Mouse (Mus musculus) hematopoietic multipotent progenitor cell, adult 10-12 weeks (in vitro differentiated cells): ENCODE measurements around the gene Senp5. TPM values are rescaled to one million over a fixed set of nuclear protein-coding genes. Genes with fewer than 3 reads are reported as not detected.

Experiments
- polyA plus RNA-seq: library from polyadenylated mRNA; stranded (reverse); fragments of >175 nt; gene quantifications from 2 replicates; pipeline ENCODE4 v1.2.3, GENCODE M21; 2012; ENCODE audit warnings: low replicate concordance

Senp5 gene
- polyA plus RNA-seq = 3.4 and 3.7 TPM in 2 replicates

GRCm38 (mm10) chr16:32002509-32003477 lies at the start of gene Senp5:
Gene Senp5 (minus strand): TSS chr16:32003287.

GRCm38 (mm10) chr16:31948345-31948774 lies 54.7 kb downstream of the Senp5 start, which contains the start of the genes 0610012G03Rik and Ncbp2:
Gene 0610012G03Rik (minus strand): TSS chr16:31948494.
Gene Ncbp2 (plus strand): TSS chr16:31948513.

GRCm38 (mm10) chr16:31933751-31934549 lies 69.1 kb downstream of the Senp5 start, which contains the start of gene Pigz:
Gene Pigz (plus strand): TSS chr16:31933851.

Other genes starting within 250 kb of the Senp5 start
- gene Meltf, start 124.5 kb downstream of the Senp5 start, polyA plus RNA-seq = 0.04 and 0.07 TPM in 2 replicates
- 0.84 and 2.6 TPM in 2 replicates for gene Pigz, start 69.4 kb downstream of the Senp5 start, polyA plus RNA-seq
- 37.0 and 78.6 TPM in 2 replicates for gene 0610012G03Rik, start 54.8 kb downstream of the Senp5 start, polyA plus RNA-seq
- gene Ncbp2, start 54.8 kb downstream of the Senp5 start, polyA plus RNA-seq = 27.5 and 34.0 TPM in 2 replicates
- 40.5 and 94.6 TPM in 2 replicates for gene Pak2, start 76.1 kb upstream of the Senp5 start, polyA plus RNA-seq
- 33.5 and 70.6 TPM in 2 replicates for gene Pigx, start 96.5 kb upstream of the Senp5 start, polyA plus RNA-seq
- gene Cep19, start 96.5 kb upstream of the Senp5 start, polyA plus RNA-seq = 4.6 and 10.7 TPM in 2 replicates
- 175 and 488 TPM in 2 replicates for gene Nrros, start 162.3 kb upstream of the Senp5 start, polyA plus RNA-seq
- 0.53 and 0.64 TPM in 2 replicates for gene Bex6, start 176.5 kb upstream of the Senp5 start, polyA plus RNA-seq
- 2.9 and 4.5 TPM in 2 replicates for gene Fbxo45, start 243.9 kb upstream of the Senp5 start, polyA plus RNA-seq
- 8.7 and 11.7 TPM in 2 replicates for gene Wdr53, start 243.9 kb upstream of the Senp5 start, polyA plus RNA-seq